Mouse (Mus musculus) cerebellum, adult 11 months (tissue): ENCODE results near the gene Cby3.
A peak's percentile ranks its signal among the peaks of the same experiment; 100 is the strongest.
"Not testable (repeated sequence)": the region's sequence is repeated elsewhere in the genome, so short reads cannot be mapped to it uniquely, and the experiment has no call there.

ENCODE experiments used
- DNase-seq: peaks from one replicate; pipeline ENCODE4 v3.0.0; 2022

Gene Cby3

DNA sequence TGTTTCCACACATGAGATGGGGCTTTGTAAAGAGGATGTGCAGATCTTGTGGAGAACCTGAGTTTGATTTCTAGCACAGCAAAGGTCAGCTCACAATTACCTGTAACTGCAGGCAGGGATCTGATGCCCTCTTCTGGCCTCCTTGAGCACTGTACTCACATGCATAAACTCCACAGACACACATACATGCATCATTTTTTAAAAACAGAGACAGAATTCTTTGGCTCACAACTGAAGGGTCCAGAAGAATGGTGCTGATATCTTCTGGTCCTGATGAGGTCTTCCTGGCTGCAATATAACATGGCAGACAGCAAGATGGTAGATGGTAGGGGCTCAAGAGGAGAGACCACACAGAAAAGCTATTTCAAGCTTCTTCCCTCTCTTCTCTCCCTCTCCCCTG is at the start of gene Cby3:
Gene Cby3 (plus strand): TSS at position 301 of the 400 bp plus-strand sequence.
- DNase-seq: no peak

DNA sequence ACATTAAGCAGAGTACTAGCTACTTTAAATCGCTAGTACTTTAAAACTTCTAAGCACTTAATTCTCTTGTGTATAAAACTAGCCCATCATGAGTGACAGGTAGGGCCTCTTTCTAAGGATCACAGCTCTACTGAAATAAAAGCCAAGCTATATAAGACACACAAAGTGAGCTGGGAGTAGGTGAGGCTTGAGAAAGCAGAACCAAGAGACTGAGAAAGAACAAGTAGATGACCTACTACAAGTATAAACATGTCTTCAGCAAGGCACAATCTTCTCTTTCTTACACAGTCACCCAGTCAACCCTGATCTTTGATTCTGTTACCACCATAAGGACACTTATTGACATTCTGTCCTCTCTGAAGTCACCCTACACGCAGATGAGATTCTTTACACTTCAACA is 41.5 kb upstream of the Cby3 start:
- no peak for DNase-seq

DNA sequence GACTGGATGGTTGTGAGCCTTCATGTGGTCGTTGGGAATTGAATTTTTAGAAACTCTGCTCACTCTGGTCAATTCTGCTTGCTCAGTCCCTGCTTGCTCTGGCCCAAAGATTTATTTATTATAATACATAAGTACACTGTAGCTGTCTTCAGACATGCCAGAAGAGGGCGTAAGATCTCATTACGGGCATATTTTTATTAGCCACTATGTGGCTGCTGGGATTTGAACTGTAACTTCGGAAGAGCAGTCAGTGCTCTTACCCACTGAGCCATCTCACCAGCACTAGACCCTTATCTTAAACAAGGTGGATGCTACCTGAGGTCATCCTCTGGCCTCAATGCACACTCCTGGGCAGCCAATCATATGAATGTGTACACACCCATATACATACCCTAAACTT is 34.9 kb upstream of the Cby3 start:
- DNase-seq: not testable (repeated sequence)

DNA sequence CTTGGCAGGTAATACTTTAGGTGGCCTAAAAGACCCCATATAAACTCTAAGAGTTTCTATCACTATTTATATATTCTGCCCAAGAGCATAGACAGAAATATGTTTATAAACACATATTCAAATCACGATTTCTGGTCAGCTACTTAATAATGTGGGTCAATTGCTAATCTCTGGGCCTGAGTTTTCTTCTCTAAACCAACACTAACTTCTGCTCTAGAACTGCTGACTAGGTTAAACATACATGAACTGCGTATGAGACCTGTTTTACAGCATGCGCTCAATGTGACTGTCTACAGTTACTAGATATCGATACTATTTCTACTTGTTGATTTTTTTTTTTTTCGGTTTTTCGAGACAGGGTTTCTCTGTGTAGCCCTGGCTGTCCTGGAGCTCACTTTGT is 33.0 kb upstream of the Cby3 start:
- DNase-seq: no peak

DNA sequence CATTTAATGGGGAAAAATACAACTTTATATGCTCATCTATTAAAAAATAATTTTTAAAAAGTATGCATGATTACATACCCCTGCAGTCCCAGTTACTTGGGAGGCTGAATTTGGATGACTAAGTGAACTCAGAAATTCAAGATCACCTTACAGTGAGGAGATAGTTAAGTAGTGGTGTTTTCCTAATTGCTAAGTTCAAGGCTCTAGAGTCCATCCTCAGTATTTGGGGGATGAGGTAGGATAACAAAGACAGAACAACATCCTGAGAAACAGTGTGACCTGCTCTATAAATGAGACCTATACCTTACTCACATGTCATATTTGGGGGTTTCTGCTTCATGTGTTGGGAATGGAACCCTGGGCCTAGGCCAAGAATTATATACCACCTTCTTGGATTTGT is 31.9 kb upstream of the Cby3 start:
- DNase-seq: no peak

DNA sequence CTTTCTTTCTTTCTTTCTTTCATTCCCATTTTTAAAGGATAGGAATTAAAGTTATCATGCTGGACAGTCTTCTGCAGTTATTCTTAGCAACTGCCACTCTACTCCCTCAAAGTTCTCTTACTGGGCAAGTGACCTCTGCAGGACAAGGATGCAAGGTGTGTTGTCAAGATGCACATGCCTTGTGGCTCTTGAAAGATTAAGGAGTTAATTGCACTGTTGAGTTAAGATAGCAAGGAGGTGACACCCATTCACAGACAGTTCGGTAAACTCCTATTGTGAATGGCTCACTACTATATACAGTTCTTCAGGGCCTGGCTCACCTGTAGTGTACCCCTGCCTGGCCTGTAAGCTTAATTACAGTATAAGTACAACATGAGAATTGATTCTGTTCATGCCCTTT is 30.4 kb upstream of the Cby3 start:
- no peak for DNase-seq

DNA sequence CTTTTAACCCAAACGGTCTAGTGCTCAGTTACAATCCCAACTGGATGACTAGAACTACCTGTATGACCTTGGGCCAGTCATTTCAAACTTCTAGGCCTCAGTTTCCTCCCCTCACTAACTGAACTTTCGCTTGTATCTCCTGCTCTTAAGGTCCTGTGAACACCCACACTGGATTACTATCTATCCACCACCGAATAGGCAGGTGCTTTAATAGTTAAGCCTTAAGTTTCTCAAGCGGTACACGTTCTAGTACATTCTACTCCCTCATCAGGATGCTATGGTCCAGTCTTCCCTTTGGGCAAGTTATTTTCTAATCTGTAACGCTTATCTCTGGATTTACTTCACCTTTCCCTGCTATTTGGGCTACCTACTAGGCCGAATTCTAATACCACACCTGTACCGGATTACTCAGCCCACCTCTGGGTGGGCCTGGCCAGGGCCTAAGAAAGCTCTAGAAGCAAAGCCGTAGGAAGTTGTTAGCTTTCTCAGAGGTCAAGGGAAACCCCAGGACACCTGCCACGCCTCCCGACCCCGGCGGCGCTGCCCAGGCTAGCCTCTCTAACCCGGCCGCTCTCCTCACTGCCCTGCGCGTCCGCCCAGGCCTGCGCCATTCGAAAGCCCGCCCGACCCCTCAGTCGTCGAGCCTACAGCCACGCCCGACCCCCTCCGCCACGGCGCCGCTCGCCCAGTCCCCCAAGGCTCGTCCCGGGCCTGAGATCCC is 29.4 kb upstream of the Cby3 start:
- DNase-seq: no peak

DNA sequence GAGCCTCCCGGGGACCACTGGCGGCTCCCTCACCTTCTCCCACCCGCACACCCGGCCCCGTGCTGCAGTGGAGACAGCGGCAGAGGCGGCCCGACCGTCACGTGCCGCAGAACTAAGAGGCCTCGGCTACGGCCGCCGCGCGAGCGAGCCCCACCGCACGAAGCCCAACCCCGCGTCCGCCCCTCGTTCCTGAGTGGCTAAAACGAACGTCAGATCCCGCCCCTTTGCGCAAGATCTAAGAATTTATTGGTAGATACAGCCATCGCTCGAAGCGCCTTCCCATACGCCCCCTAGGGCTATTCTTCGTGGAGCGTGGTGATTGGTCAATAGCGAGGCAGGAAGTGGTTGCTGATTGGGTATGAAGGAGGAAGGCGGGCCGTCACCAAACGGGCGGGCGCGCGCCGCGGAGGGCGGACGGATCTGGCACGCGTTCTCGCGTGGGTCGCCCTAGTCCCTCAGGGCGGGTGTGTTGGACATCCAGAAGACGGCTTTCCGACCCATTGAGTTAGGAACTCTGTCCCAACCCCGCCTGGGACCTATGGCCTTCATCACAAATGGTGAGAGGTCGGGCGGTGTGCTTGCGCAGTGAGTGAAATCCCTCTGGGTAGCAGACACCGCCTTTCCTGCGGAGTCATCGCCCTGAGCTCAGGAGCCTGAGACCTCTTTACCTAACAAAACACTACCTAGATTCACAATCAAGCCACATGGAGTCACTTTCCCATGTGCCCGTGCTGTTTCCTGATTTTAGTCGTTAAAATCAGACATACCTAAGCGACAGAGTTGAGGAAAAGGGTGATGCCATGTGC is 28.6 kb upstream of the Cby3 start, which contains the start of gene Canx:
Gene Canx (minus strand): TSS at position 178 of the 806 bp plus-strand sequence.
- DNase-seq: peak; percentile 98

DNA sequence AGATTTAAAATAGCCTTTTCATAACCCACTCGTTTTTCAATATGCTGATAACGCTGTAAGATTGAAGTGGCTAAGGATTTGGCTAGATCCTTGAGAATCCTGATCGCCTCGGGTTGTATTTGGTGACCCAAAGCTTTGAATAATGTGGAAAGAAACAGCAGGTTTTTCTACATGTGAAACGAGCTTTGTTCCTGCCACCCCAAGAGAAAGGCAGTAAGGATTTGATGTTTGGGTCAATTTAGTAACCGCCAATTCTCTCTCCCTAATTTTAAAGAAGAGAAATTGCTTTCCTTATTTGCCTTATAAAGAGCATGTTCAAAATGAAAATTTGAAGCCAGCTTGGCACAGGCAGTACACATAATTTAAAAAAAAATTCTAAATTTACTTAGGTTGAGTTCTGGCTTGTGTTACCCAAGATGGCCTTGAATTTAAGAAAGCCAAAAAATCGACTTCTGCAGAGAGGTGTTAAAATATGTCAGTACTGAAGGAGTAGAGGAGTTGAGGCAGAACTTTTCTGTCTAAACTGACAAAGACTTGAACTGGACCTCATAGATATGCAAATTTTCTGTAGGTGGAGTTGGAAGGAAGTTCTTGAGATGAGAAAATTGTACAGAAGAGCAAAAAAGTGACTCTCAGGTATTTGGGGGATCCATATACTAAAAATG is 27.8 kb upstream of the Cby3 start:
- no peak for DNase-seq

DNA sequence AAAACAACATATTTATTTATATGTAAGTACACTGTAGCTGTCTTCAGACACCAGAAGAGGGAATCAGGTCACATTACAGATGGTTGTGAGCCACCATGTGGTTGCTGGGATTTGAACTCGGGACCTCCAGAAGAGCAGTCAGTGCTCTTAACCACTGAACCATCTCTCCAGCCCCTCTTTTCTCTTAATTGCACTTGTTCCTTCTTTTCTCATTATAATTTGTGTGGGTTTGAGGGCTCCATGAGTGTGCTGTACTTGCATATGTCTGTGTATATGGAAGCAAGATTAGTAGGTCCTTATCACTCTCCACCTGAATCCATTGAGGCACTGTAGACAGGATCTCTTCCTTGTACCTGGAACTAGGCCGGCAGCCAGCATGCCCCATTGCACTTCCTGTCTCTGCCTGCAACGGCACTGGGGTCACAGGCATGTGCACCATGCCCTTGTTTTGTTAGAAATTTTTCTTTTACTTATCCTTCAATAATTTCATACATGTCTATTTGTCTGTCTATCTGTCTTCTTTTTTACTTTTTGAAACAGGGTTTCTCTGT is 26.1 kb upstream of the Cby3 start:
- no peak for DNase-seq

DNA sequence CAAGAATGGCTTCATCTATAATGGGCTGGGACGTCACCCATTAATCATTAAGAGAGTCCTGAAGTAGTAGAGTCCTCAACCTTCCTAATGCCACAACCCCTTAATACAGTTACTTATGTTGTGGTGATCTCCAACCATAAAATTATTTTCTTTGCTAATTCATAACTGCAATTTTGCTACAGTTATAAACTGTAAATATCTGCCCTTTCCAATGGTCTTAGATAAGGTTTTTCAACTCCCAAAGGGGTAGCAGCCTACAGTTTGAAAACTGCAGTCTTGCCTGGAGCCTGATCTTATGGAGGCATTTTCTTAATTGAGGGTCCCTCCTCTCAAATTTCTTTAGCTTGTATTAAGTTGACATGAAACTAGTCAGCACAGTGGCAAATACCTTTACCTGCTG is 24.9 kb upstream of the Cby3 start:
- DNase-seq: no peak

DNA sequence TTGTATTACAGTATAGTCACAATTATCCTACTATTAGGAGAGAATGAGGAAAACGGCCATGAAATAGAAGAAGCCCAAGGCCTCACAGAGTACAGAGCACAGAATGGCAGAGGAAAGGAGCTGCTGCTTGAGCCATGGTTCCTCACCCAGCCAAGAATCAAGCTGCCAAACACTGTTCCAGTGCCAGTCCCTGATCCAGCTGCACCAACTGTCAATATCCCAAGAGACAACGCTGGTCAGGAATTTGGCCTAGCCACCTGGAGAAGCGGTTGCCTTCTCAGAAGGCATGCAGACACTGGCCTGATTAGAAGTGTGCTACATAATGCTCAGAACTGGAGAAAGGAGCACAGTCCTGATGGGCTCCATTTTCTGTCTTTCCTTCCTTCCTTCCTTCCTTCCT is 21.1 kb upstream of the Cby3 start:
- no peak for DNase-seq

DNA sequence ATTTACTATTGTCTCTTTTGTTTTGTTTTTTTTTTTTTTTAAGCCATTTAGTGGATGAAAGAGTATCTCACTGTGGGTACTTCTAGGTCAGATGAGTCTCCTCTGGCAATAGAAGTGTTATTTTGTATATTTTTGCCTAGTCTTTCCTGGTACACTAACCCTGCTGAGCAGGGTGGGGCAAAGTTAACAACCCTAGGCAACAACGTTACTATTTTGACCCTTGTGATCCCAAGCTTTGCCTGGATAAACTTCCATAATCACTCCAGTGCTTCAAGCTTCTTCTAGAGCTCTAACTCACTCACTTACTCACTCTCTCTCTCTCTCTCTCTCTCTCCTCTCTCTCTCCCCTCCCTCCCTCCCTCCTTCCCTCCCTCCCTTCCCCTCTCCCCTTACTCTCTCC is 18.1 kb upstream of the Cby3 start:
- DNase-seq: no peak

DNA sequence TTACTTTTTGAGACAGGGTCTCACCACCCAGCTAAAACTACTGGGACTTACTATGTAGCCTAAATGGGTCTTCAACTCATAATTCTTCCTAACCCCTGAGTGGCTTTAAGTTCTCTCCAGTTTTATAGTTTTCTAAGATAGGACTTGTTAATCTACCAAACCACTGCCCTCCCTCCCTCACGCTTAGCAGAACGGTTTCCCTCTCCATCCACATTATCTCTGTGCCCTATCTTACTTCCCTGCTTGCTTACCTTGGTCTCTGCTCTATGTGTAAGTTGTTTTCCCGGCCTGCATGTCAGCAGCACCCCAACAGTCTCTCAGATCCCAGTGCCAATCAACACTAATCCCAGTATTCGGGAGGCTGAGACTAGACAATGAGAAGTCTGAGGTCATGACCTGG is 17.4 kb upstream of the Cby3 start:
- no peak for DNase-seq

DNA sequence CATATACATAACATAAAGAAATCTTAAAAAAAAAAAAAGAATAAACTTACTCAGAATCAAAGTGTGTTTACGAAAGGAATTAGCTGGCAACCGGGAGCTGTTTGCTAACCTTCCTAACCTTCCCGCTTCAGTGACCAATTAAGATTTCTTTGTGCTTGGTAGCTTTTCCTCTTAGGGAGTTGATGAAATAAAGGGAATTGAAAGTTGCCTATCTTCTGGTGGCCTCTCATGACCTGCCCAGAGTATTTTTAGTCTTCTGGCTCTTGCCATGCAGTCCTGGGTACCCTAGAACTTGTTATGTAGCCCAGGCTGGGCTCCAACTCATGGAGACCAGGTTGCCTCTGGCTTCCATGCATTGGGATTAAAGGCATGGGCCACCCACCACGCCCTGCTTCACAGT is 8.8 kb upstream of the Cby3 start:
- no peak for DNase-seq

DNA sequence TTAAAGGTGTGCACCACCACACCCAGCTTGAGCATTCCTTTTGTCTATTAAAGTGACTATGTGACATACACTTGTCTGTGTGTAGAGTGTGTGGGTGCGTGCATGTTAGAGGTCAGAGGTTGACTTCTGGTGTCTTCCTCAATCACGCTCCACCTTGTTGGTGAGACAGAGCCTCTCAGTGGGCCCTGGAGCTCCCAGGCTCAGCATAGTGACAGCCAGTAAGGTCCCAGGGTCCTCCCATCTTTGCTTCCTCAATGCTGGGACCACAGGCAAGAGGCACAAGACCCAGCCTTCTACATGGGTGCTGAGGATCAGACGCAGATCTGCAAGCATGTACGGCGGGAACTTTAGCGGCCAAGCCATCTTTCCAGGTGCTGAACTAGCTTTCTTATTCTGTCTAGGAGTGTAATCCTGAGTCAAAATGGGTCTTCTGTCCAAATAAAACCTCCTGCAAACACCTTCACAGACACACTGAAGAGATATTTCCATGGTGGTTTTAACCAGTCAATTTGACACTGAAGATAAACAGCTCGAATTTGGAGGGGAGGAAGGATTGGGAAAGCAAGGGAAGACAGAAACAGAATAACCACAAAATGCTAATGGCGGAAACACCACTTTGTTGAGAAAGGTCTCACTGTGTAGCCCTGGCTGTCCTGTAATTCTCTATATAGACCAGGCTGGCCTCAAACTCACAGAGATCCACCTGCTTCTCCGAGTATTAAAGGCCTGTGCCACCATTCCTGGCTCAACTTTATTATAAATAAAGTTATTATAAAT is 7.8 kb upstream of the Cby3 start:
- no peak for DNase-seq

DNA sequence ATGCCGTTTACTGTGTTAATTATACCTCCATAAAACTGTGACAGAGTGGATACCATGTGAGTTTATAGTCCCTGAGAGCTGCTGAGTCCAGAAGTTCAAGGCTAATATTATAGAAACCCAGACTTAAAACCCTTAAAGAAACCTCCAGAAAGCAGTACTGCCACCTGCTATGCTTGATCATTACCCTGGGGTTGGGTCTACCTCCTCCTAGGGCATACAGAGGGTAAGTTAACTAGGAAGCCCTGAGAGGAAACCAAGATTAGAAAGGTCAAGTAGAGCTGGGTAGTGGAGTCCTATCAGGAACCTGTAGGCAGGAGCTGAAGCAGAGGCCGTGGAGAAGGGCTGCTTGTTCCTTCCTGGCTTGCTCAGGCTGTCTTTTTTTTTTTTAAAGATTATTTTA is 2.1 kb upstream of the Cby3 start:
- DNase-seq: no peak

DNA sequence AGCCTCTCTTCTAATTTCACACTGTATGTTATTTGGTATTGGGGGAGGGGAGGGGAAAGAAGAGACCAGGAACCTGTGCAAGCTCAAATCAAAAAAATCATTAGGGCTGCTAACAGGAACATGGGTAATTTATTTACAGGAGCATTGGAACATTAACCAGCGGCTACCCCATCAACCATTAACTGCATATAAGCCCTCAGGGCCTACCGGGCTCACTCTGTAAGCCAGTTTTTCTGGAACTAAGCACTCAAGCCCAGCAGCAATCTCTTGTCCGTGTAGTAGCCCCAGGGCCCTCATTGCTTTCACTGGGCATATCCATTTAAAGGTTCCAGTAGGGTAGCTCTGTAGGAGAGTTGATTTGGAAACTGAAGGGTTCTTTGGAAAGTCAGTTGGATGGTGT is 589 bp downstream of the Cby3 start:
- no peak for DNase-seq

DNA sequence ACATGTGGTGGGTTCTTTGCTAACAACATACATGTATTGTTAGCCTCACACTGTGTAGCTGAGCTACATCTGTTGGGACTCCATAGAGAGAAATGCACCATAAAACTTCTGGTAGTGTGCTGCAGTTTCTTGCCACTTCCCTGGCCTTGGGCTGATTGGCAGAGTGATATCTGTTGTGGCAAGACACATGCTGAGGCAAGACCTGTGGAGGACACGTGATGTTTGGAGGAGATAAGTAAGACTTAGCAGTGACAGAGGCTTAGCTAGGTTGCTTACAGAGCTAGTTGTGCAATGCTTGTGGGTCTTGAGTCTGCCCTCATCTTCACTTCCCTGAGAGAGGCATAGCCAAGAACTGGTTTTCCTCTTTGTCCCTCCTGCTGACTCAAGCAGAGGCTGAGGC is 1.1 kb downstream of the Cby3 start:
- DNase-seq: no peak

DNA sequence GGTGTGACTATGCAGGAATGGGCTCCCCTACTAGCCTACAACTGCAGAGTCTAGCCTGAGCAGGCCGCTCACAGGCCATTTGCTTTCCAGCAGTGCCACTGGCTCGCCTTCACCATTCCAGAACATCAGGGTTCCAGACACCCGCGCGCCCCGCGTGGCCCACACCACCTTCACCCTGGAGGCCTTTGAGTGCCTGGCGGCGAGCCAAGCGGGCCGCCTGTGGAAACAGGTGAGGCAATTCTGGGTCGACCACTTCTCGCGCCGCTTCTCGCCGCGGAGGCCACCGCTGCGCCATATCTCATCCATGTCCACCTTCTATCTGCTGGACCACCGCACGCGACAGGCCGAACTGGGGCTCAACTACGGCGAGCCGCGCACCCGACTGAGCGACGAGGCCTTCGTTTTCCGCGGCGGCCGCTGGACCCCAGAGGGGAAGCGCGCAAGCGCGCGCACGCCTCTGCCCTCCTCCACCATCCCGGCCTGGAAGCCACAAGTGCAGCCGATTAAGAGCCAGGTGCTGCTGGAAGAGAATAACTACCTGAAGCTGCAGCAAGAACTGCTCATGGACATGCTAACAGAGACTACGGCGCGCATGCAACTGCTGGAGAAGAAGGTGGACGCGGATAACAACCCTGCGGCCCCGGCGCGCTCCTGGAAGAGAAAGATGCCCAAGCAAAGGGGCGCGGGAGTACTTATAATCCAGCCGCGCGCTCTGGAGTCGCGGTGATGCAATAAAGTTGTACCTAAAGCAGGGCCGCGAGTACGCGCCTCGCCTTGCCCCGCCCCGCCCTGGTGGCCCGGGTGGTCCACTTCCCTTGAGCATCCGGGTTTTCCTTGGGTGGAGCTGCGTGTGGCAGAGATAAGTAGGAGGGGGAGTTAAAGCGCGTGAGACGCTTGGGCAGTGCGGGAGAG is 4.9 kb downstream of the Cby3 start:
- DNase-seq: peak; percentile 52

DNA sequence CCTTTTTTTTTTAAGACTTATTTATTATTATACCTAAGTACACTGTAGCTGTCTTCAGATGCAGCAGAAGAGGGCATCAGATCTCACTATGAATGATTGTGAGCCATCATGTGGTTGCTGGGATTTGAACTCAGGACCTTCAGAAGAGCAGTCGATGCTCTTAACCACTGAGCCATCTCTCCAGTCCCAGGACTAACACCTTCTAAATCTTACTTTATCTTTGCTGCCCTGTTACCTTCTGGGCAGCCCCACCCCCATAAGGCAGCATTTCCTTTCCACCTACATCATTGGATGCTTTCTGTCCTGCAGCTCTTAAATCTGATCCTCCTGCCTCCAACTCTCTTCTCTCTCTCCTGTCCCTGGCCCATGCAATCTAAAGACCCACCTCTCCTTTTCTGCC is 7.0 kb downstream of the Cby3 start:
- DNase-seq: not testable (repeated sequence)

DNA sequence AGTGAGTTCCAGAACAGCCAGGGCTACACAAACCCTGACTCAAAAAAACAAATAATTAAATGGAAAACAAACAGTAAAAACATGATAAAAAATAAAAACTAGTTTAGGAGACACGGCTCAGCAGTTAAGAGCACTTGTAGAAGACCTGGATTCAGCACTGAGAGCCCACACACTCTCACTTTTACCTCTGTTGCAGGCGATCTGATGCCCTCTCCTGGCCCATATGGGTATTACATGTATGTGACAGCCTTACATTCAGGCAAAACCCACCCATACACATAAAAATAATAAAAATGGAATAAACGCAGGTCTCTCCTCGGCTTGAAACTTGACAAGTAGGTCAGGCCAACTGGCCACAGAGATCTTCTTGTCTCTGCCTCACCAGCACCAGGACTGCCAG is 10.3 kb downstream of the Cby3 start:
- DNase-seq: peak; percentile 72
